Comparison of ENCODE assay signal across 8 mouse cellular contexts in the genomic region with DNA sequence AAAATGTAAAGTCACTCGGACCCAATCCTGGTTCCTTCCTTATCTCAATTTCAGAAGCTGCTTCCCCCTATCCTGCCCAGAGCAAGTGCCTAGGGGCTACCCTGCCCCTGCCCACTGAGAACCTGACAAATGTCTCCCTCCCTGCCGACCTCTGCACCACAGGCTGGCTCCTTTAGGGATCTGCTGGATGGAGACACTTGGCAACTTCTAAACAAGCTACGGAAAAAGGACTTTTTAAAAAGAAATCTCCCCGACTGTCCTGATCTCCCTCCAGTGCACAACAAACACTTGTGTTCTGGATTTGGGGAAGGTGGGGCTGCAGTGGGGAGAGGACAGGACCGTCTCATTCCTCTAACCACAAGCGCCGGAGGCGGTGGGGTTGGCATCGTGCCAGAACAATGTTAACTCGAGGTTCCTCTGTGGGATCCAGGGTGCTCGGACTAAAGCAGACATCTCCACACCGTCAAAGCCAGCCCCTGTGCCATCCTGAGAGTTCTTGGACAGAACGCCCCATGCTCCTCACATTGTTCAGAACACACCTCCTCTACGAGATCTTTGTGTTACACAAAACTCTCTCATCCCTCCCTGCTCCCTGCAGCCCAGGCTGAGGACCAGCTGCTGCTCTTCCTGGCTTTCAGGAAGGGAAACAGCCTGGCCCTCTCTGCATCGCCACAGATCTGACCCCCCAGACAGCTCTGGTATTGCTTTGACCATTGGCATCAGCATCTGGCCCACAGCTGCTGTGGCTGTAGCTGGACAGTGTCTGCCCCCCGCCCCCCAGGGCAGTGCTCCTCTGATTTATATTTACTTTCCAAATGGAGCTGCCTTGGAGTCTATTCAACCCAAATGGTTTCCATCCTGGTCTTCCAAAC.
DNase-seq lines count a peak whose midpoint lies in the region; ATAC-seq lines count a peak whose summit lies in the region.

No protein-coding gene starts in this region.

- H3K36me3 ChIP-seq in limb, embryonic 13.5 days = peaks cover 87% of the 10 kb centered on the region
- peaks cover 12% of the 10 kb centered on the region for H3K36me3 ChIP-seq in stomach, embryonic 15.5 days

- WGBS in limb, embryonic 13.5 days = 34% methylated on average over 16 of the region's 16 CpGs
- 42% methylated on average over 16 of the region's 16 CpGs for WGBS in stomach, embryonic 15.5 days

- intact Hi-C loops in heart, postnatal 25 days (cut with DNase I) = no loop called here

- H3K27ac ChIP-seq in limb, embryonic 13.5 days = peak overlapping the region; percentile 45
- peak overlapping the region; percentile 60 for H3K27ac ChIP-seq in stomach, embryonic 15.5 days

- ATAC-seq in limb, embryonic 13.5 days (ENCODE audit: low FRiP score, low read depth) = peak; percentile 37; the same call in 1 of the 2 replicates
- peak; percentile 76; the same call in 1 of the 2 replicates for ATAC-seq in stomach, embryonic 15.5 days (ENCODE audit: insufficient read depth, low FRiP score, low read depth)

- no peaks in the 10 kb centered on the region for H3K9me3 ChIP-seq in limb, embryonic 13.5 days
- H3K9me3 ChIP-seq in stomach, embryonic 15.5 days = no peaks in the 10 kb centered on the region

- H3K4me1 ChIP-seq in limb, embryonic 13.5 days = peaks cover 25% of the 10 kb centered on the region
- H3K4me1 ChIP-seq in stomach, embryonic 15.5 days = peaks cover 19% of the 10 kb centered on the region; the same call in 1 of the 2 replicates

- peak overlapping the region; percentile 51; the same call in 1 of the 2 replicates for H3K9ac ChIP-seq in limb, embryonic 13.5 days
- H3K9ac ChIP-seq in stomach, embryonic 15.5 days = no peak overlapping the region

- peak; percentile 16 to 49 for DNase-seq in cerebellum, postnatal 25 days
- no peak for DNase-seq in cerebellum, adult 8-10 months
- DNase-seq in right cerebral cortex, postnatal 4 days = peak; percentile 55
- DNase-seq in right cerebral cortex, postnatal 36 days (ENCODE audit: low spot score in 2 of 2) = no peak
- peak; percentile 24 for DNase-seq in heart, postnatal 25 days (ENCODE audit: low spot score)
- no peak for DNase-seq in natural killer cell, adult 2 months (ENCODE audit: low spot score in 2 of 2)

- H3K27me3 ChIP-seq in limb, embryonic 13.5 days = no peaks in the 10 kb centered on the region
- H3K27me3 ChIP-seq in stomach, embryonic 15.5 days (replicated peaks) = no peaks in the 10 kb centered on the region

- H3K4me2 ChIP-seq in limb, embryonic 13.5 days (replicated peaks) = peak overlapping the region; percentile 21; the same call in 1 of the 2 replicates
- peak overlapping the region; percentile 6; the same call in 1 of the 2 replicates for H3K4me2 ChIP-seq in stomach, embryonic 15.5 days

- no peak overlapping the region for H3K4me3 ChIP-seq in limb, embryonic 13.5 days
- no peak overlapping the region for H3K4me3 ChIP-seq in stomach, embryonic 15.5 days (replicated peaks)

Comparison
In these comparisons a context has a peak if more than half of its experiments do, and no peak if none do; other contexts are left out.
1. DNase-seq: peak in cerebellum, postnatal 25 days (2 of 2), right cerebral cortex, postnatal 4 days (single experiment) and heart, postnatal 25 days (single experiment); none in cerebellum, adult 8-10 months (single experiment), right cerebral cortex, postnatal 36 days (0 of 2) and natural killer cell, adult 2 months (0 of 2).